ENCODE assay signal across 17 mouse cellular contexts in genomic region chr6:128253111-128253510, GRCm38 (mm10). TPM values are rescaled to one million over a fixed set of nuclear protein-coding genes. Genes with fewer than 3 reads are reported as not detected.
"Had no signal": no experiment of that assay in that cellular context is flagged by ENCODE, and none has a peak within 500 bp of the region (broad histone marks: within the 10 kb centered on the region; RNA-seq: fewer than 3 reads in every experiment).

No protein-coding gene starts in this region.

- DNase-seq: kidney, postnatal 10 days; kidney, postnatal 4 days; lung, adult 2 months; lung, postnatal 4 days; midbrain, embryonic 14.5 days; spleen, adult 18-20 months; thymus, adult 2 months; thymus, postnatal 25 days had no signal

- H3K27ac ChIP-seq: layer of hippocampus, adult 2 months; left cerebral cortex, adult 2 months; limb, embryonic 10.5 days; liver, embryonic 15.5 days; midbrain, embryonic 10.5 days; neural tube, embryonic 12.5 days had no signal

- H3K4me1 ChIP-seq: liver, embryonic 15.5 days; midbrain, embryonic 10.5 days; neural tube, embryonic 12.5 days had no signal

- H3K27me3 ChIP-seq: liver, embryonic 15.5 days; neural tube, embryonic 12.5 days had no signal

- H3K4me3 ChIP-seq: layer of hippocampus, adult 2 months; left cerebral cortex, adult 2 months; limb, embryonic 10.5 days; liver, embryonic 15.5 days; midbrain, embryonic 10.5 days; neural tube, embryonic 12.5 days had no signal

- H3K9me3 ChIP-seq: limb, embryonic 10.5 days; liver, embryonic 15.5 days; midbrain, embryonic 10.5 days; neural tube, embryonic 12.5 days had no signal

- ATAC-seq: lung, postnatal 0 days had no signal

- H3K4me2 ChIP-seq: liver, embryonic 11.5 days; liver, embryonic 15.5 days; neural tube, embryonic 12.5 days had no signal

- H3K9ac ChIP-seq: liver, embryonic 15.5 days; neural tube, embryonic 12.5 days had no signal

- H3K36me3 ChIP-seq: limb, embryonic 10.5 days; liver, embryonic 15.5 days; midbrain, embryonic 10.5 days; neural tube, embryonic 12.5 days had no signal

RNA-seq across cellular contexts. Expression of gene Tead4, which starts 47.5 kb away (rescaled TPM):
- total RNA-seq: neutrophil, adult 5-6 weeks had no signal
